Mouse (Mus musculus) embryonic facial prominence, embryonic 13.5 days (tissue): Measurements from ENCODE around the gene Mrpl21. TPM values are rescaled to one million over a fixed set of nuclear protein-coding genes. Genes with fewer than 3 reads are reported as not detected.

Experiments
- ATAC-seq: fragments of 200-750 bp; cut with Nextera tagmentation; 2 replicates; pipeline ENCODE4 v1.8.0; 2017; ENCODE audit warnings: low read depth; ENCODE audit not compliant: insufficient number of reproducible peaks, insufficient read depth, low FRiP score, low TSS enrichment
- H3K27ac ChIP-seq: fragments of 300-500 bp; sonication (generic); 2 replicates; pipeline ENCODE4 v1.5.1; 2015; ENCODE audit warnings: moderate library complexity, mild to moderate bottlenecking, inconsistent platforms
- H3K27me3 ChIP-seq: fragments of 300-500 bp; sonication (generic); 2 replicates; pipeline ENCODE4 v1.6.1; 2015; ENCODE audit warnings: mild to moderate bottlenecking, inconsistent platforms
- H3K36me3 ChIP-seq: fragments of 300-500 bp; sonication (generic); 2 replicates; pipeline ENCODE4 v1.6.1; 2015; ENCODE audit warnings: mild to moderate bottlenecking, inconsistent platforms
- H3K4me1 ChIP-seq: fragments of 300-500 bp; sonication (generic); 2 replicates; pipeline ENCODE4 v1.6.1; 2015; ENCODE audit warnings: inconsistent platforms
- H3K4me2 ChIP-seq: fragments of 300-500 bp; sonication (generic); 2 replicates; pipeline ENCODE4 v1.6.1; 2015; ENCODE audit warnings: moderate library complexity, mild to moderate bottlenecking, inconsistent platforms
- H3K4me3 ChIP-seq: fragments of 300-500 bp; sonication (generic); 2 replicates; pipeline ENCODE4 v1.5.1; 2015; ENCODE audit warnings: mild to moderate bottlenecking, inconsistent platforms
- H3K9ac ChIP-seq: fragments of 300-500 bp; sonication (generic); 2 replicates; pipeline ENCODE4 v1.6.1; 2015; ENCODE audit warnings: mild to moderate bottlenecking, inconsistent platforms
- H3K9me3 ChIP-seq: fragments of 300-500 bp; sonication (generic); 2 replicates; pipeline ENCODE4 v1.6.1; 2016; ENCODE audit warnings: inconsistent platforms
- WGBS: fragments of 180-500 bp; shearing (Covaris S2); methylation state at CpG from one replicate; pipeline ENCODE4 v1.1.7; 2015; ENCODE audit warnings: mixed read lengths; 5-methylcytosine and 5-hydroxymethylcytosine counted together
- polyA plus RNA-seq: library from polyadenylated mRNA; unstranded; fragments of >200 nt; fragmentation: Nextera tagmentation; extraction: Ambion mirVana; gene quantifications from 2 replicates; pipeline ENCODE4 v1.2.1, GENCODE M21; 2015

The Mrpl21 gene
- polyA plus RNA-seq, result 128 and 140 TPM in 2 replicates

DNA sequence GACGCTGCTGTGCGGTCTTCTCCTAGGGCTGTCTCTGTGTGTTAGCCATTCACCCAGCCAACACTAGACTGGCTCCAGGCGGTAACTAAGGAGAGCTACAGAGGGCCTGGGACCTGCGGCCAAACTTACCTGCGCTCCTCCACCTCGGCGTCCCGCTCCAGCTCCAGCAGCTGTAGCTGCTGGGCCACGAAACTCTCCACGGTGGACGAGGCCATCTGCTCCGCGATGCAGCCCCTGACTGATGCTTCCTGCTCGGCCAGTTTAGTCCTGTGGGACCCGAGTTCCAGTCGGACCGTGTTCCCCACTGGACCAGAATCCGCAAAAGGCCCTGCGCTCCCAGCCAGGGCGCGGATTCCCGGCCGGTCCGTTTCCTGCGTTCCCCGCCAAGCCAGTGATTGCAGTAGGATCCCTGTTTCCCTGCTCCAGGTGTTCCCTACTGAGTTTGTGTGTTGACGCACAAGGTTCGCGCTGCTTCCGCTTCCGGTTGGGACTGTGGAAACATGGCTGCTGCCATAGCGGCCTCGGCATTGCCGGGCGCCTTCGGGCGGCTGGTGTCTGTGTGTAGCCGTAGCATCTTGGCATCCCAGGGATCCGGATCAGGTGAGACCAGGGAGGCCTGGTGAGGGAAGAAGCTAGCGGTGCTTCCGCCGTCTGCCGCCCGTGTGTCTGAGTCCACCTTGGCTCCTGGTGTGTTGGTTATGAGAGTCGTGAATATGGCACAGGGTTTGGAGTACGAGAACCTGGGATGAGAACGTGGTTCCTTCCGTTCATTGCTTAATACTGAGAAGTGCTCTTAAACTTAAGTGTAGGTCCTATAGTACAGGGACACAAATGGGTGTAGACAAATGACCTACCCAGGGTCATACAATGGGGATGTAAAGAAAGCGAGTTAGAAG, at the start of gene Mrpl21, which contains the start of gene Ighmbp2:
TSS of gene Mrpl21 (plus strand) at position 330 of the 896 bp plus-strand sequence.
TSS of gene Ighmbp2 (minus strand) at position 446 of the 896 bp plus-strand sequence.
- Histone ChIP-seq H3K9me3 (no peaks in the 10 kb centered on the region), H3K4me1 (peaks cover 14% of the 10 kb centered on the region), H3K9ac (peak within 1 kb of the TSS; percentile 79), H3K27ac (peak within 1 kb of the TSS; percentile 55), H3K4me2 (peak within 1 kb of the TSS; percentile 65), H3K36me3 (peaks cover 54% of the 10 kb centered on the region), H3K27me3 (no peaks in the 10 kb centered on the region), H3K4me3 (peak within 1 kb of the TSS; percentile 87)
- ATAC-seq, result peak; percentile 88
- WGBS, result under 1% methylated on average over 49 of the region's 49 CpGs

DNA sequence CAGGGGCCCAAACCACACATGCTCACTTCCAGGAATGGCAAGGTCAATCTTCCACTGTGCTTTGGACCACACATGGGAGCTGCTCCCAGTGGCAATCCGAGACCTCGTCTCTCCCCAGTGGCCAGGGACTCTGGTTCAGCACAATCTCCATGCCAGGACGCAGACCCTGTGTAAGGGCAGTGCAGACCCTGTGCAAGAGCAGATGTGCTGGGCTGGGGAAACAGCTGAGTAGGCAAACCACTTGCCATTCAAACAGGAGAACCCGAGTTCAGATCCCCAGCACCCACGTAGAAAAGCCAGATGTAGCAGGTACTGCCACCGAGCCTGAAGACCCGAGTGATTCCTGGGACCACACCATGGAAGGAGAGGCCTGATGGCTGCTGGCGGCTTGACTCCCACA, 22.7 kb upstream of the Mrpl21 start:
- peaks cover 54% of the 10 kb centered on the region for H3K36me3 ChIP-seq
- no peak overlapping the region for H3K4me2 ChIP-seq
- no peaks in the 10 kb centered on the region for H3K27me3 ChIP-seq
- no peaks in the 10 kb centered on the region for H3K4me1 ChIP-seq
- no peaks in the 10 kb centered on the region for H3K9me3 ChIP-seq
- WGBS, result 93% methylated on average over 8 of the region's 8 CpGs
- no peak overlapping the region for H3K4me3 ChIP-seq
- H3K27ac ChIP-seq, result no peak overlapping the region
- ATAC-seq, result no peak
- no peak overlapping the region for H3K9ac ChIP-seq

DNA sequence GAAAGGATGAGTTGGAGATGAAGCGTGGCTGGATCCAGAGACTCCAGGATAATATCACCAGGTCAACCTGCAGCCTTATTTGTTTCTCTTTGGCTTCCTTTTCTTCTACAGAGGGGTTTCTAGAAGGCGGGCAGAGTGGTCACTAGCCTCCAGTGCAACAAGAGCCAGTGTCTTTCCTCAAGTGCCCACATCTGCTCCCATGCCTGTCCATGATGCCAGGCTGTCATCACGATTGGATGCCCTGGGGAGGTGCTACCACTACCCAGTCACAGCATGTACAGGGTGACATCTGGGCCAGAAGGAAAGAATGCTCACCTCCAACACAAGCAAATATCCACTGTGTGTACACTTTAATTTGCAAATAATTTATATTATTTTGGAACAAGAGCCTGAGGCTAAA, 22.1 kb upstream of the Mrpl21 start:
- no peaks in the 10 kb centered on the region for H3K4me1 ChIP-seq
- WGBS, result 93% methylated on average over 3 of the region's 3 CpGs
- no peak for ATAC-seq
- H3K4me3 ChIP-seq, result no peak overlapping the region
- H3K9me3 ChIP-seq, result no peaks in the 10 kb centered on the region
- H3K9ac ChIP-seq, result no peak overlapping the region
- H3K36me3 ChIP-seq, result peaks cover 60% of the 10 kb centered on the region
- H3K27ac ChIP-seq, result no peak overlapping the region
- H3K27me3 ChIP-seq, result no peaks in the 10 kb centered on the region
- no peak overlapping the region for H3K4me2 ChIP-seq

DNA sequence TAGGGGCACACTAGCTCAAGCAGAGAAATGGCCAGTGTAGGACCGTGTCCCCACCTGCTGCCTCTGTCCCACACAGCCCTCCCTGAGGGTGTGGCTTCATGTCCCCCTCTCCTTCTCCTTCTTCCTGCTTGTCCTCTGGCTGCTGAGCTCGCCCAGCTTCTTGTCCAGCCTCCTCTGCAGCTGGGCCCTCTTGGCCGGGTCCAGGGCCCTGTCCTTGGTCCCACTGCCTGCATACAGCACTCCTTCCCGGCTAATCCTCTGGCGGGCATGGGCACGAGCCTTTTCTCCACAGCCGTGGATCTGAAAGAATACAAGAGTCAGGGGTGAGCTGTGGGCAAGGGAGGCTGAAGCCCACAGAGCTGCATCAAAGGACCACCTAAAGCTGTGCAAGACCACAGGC, 21.4 kb upstream of the Mrpl21 start:
- 96% methylated on average over 7 of the region's 7 CpGs for WGBS
- Histone ChIP-seq H3K27ac (no peak overlapping the region), H3K9me3 (no peaks in the 10 kb centered on the region), H3K9ac (no peak overlapping the region), H3K4me2 (no peak overlapping the region), H3K36me3 (peaks cover 67% of the 10 kb centered on the region), H3K27me3 (no peaks in the 10 kb centered on the region), H3K4me3 (no peak overlapping the region), H3K4me1 (no peaks in the 10 kb centered on the region)
- ATAC-seq, result no peak

DNA sequence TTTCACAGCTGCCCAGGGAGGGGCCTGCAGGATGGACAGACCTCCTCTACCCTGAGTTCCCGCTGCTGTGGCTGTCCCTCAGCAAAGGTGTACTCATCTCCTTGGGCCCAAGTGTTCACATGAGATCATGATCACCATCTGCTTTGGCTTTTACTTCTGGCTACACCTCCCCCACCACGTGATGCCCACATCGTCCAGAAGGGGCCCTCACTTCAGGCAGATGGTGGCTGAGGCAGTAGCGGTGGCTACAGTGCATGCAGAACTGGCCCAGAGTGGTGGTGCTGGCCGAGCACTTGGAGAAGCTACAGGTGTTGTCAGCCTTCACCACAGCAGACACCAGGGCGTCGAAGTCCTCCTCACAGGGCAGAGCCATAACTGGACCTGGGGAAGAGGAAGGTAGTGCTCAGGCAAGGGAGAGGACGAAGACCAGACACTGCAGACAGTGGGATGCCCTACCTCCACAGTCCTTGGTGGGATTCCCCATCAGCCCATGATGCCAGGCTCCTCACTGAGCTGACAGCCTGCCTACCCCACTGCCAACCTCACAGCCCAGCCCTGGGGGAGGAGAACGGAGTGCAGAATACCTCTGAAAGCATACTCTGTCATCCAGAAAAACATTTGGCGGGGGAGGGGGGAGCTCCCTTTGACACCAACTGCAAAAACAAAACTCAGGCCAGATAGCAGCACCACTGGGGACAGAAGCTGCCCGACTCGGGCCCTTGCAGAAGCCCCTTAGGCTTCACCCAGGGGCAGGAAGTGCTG, 20.8 kb upstream of the Mrpl21 start:
- H3K9me3 ChIP-seq, result no peaks in the 10 kb centered on the region
- no peak for ATAC-seq
- no peak overlapping the region for H3K4me3 ChIP-seq
- H3K27me3 ChIP-seq, result no peaks in the 10 kb centered on the region
- peaks cover 73% of the 10 kb centered on the region for H3K36me3 ChIP-seq
- no peak overlapping the region for H3K27ac ChIP-seq
- no peak overlapping the region for H3K4me2 ChIP-seq
- H3K9ac ChIP-seq, result no peak overlapping the region
- no peaks in the 10 kb centered on the region for H3K4me1 ChIP-seq
- WGBS, result 85% methylated on average over 12 of the region's 12 CpGs

DNA sequence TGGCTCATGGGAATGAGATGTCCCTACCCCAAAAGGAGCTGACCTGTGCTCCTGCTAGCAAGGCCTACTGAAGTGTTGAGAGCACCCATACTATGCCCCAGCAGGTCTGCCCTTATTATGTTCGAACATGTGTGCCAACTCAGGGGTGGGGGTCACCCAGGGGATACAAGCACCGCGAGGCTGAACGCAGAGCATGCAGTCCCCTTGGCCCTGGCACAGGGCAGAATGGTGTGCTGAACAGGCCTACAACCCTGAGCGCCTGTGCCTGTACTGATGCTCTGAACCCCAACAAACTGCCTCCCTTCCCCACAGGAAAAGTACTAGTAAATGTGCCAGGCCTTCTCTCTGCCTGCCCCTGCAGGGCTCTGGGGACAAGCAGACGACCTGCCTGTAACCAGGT, 18.4 kb upstream of the Mrpl21 start:
- peaks cover 97% of the 10 kb centered on the region for H3K36me3 ChIP-seq
- H3K4me3 ChIP-seq, result no peak overlapping the region
- H3K9me3 ChIP-seq, result no peaks in the 10 kb centered on the region
- no peak overlapping the region for H3K27ac ChIP-seq
- ATAC-seq, result no peak
- H3K4me2 ChIP-seq, result no peak overlapping the region
- H3K4me1 ChIP-seq, result no peaks in the 10 kb centered on the region
- WGBS, result 95% methylated on average over 6 of the region's 6 CpGs
- no peaks in the 10 kb centered on the region for H3K27me3 ChIP-seq
- no peak overlapping the region for H3K9ac ChIP-seq

DNA sequence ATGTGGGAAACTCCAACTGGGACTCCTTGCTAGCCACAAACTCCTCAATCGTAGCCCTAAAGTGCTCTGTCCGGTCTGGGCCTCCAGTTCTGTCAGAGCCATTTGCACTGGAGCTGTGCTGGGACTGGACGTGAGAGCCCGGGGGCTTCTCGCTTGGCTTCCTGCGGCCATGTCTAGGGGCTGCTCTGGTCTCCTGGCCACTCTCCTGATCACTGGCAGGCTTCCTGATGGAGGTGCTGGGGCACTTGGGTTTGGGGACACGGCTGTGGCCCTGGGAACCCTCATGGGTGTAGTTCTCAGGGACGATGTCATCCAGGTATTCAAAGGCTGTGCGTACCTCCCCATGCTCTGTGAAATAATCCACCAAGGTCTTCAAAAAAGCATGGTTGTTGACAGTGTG, 17.5 kb upstream of the Mrpl21 start:
- ATAC-seq, result no peak
- peaks cover 97% of the 10 kb centered on the region for H3K36me3 ChIP-seq
- no peaks in the 10 kb centered on the region for H3K27me3 ChIP-seq

DNA sequence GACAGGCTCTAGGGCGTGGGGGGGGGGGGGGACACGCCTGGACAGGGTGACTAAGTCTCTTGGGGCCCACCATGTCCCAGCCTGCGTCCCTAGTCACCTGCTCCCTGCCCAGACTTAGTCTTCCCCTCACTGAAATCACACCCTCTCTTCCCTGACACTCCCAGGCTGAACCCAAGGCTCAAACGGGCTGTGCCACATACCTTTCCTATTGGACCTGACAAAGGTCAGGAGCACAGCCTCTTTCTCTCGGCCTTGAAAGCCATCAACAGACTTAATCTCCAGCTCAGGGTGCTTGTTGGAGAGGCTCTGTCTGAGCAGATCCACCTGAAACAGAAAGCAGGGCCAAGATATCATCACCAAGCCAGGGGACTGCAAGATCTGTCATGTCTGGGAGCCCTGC, 16.6 kb upstream of the Mrpl21 start:
- WGBS, result 76% methylated on average over 5 of the region's 5 CpGs
- H3K27ac ChIP-seq, result no peak overlapping the region

More for the DNA sequence above, 17.5 kb upstream of the Mrpl21 start:
- H3K4me2 ChIP-seq, result no peak overlapping the region
- no peak overlapping the region for H3K27ac ChIP-seq
- H3K9me3 ChIP-seq, result no peaks in the 10 kb centered on the region
- no peaks in the 10 kb centered on the region for H3K4me1 ChIP-seq
- no peak overlapping the region for H3K9ac ChIP-seq
- WGBS, result 94% methylated on average over 9 of the region's 9 CpGs
- H3K4me3 ChIP-seq, result no peak overlapping the region

DNA sequence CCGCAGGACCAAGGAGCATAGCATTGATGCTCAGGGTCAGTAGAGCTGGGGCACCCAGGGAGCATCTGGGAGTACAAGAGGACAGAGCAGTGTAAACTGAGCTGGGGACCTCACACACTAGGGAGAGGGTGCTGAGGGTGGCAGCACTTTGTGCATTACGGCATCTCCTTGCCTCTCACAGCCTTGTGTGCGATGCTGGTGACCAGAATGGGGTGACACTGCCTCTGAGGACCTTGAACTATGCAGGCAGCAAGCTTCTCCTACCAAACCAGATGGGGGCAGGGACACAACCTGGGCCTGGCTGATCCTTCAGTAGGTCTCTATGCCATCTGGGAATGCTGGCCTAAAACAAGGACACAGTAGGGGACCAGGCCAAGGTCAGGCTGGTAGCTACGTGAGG, 16.0 kb upstream of the Mrpl21 start:
- no peaks in the 10 kb centered on the region for H3K27me3 ChIP-seq
- no peak for ATAC-seq
- 99% methylated on average over 4 of the region's 4 CpGs for WGBS

More for the DNA sequence above, 16.6 kb upstream of the Mrpl21 start:
- Histone ChIP-seq H3K9ac (no peak overlapping the region), H3K4me3 (no peak overlapping the region), H3K4me2 (no peak overlapping the region), H3K27me3 (no peaks in the 10 kb centered on the region), H3K9me3 (no peaks in the 10 kb centered on the region), H3K36me3 (peaks cover 97% of the 10 kb centered on the region), H3K4me1 (no peaks in the 10 kb centered on the region)
- ATAC-seq, result no peak

DNA sequence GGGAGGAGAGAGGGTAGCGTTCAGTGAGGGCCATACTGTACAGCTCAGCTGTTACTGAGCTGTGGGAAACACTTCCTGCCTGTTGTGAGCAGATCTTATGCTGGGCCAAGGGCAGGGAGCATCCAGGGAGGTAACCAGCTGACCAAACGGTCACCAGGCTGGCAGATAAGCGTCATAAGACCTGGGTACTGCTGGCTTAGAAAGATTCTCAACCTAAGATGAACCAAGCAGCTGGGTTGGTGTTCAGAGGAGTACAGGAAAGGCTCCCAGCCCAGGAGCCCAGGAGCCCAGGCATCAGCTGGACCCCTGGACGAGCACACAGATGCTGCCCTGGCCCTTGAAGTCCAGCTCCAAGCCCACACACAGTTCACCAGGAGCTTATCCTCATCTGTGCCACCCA, 15.4 kb upstream of the Mrpl21 start:
- H3K27ac ChIP-seq, result no peak overlapping the region
- WGBS, result 87% methylated on average over 4 of the region's 4 CpGs
- H3K4me1 ChIP-seq, result no peaks in the 10 kb centered on the region
- no peak overlapping the region for H3K4me3 ChIP-seq
- H3K27me3 ChIP-seq, result no peaks in the 10 kb centered on the region
- no peak overlapping the region for H3K4me2 ChIP-seq
- ATAC-seq, result no peak
- H3K36me3 ChIP-seq, result peaks cover 96% of the 10 kb centered on the region
- H3K9ac ChIP-seq, result no peak overlapping the region
- H3K9me3 ChIP-seq, result no peaks in the 10 kb centered on the region

More for the DNA sequence above, 16.0 kb upstream of the Mrpl21 start:
- Histone ChIP-seq H3K9me3 (no peaks in the 10 kb centered on the region), H3K36me3 (peaks cover 97% of the 10 kb centered on the region), H3K4me3 (no peak overlapping the region), H3K4me2 (no peak overlapping the region), H3K27ac (no peak overlapping the region), H3K9ac (no peak overlapping the region), H3K4me1 (no peaks in the 10 kb centered on the region)

DNA sequence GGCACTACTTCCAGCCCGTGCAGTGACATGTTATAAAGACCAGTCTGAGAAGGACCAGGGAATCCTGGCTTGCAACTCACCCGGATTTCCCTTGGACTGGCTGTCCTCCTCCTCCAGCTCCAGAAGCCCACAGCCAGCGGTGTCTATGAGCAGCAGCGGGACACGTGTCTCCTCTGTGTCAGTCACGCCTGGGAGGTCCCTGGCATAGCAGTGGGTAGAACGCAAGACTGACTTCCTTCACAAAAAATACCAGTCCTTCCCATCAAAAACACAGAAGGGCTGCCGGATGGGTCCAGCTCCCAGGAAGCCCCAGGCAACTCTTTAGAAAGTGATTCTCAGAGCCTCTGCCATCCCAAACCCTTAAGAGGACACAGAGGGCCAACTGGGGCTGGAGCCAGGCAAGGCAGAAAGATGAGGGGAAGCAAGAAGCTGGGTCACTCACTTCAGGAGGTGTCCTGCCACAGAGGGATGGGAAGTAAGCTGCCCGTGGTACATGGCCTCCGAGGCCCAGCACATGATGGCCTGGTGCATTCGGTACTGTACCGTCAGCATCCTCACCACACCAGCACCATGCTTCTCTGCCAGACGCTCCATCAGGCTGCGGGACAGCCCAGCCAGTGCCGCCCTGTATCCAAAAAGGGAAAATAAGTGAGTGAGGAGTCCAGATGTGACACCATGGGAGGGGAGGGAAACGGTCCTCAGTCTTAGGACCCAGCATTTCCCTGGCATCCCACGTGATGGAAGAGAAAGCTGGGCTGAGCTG, 14.3 kb upstream of the Mrpl21 start:
- peaks cover 99% of the 10 kb centered on the region for H3K36me3 ChIP-seq
- no peaks in the 10 kb centered on the region for H3K27me3 ChIP-seq
- H3K4me3 ChIP-seq, result no peak overlapping the region
- no peak for ATAC-seq
- no peaks in the 10 kb centered on the region for H3K4me1 ChIP-seq
- H3K4me2 ChIP-seq, result no peak overlapping the region
- 94% methylated on average over 17 of the region's 17 CpGs for WGBS
- H3K9me3 ChIP-seq, result no peaks in the 10 kb centered on the region
- H3K27ac ChIP-seq, result no peak overlapping the region
- no peak overlapping the region for H3K9ac ChIP-seq
